Mouse (Mus musculus): ENCODE results near the gene Ptger3.

Gene Ptger3

DNA sequence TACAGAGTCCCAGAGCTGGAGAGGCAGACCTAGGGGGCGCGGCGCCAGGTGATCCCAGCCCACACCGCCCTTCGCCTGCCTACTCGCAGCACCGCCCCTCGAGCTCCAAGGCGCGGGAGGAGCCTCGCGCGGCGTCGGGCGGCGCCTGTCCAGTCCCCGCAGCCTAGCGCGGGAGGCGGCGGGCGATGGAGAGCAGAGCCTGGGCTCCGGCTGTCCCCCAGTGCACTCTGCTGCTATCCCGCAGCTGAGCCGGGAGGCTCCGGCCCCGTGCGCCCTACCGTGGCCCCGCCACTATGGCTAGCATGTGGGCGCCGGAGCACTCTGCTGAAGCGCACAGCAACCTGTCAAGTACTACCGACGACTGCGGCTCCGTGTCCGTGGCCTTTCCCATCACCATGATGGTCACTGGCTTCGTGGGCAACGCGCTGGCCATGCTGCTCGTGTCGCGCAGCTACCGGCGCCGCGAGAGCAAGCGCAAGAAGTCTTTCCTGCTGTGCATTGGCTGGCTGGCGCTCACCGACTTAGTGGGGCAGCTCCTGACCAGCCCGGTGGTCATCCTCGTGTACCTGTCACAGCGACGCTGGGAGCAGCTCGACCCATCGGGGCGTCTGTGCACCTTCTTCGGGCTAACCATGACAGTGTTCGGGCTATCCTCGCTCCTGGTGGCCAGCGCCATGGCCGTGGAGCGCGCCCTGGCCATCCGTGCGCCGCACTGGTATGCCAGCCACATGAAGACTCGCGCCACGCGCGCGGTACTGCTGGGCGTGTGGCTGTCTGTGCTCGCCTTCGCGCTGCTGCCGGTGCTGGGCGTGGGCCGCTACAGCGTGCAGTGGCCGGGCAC is at the start of gene Ptger3:
Ptger3 (plus strand) TSS at position 168 of the 841 bp plus-strand sequence.
- no peak for DNase-seq (ENCODE audit: low spot score)

DNA sequence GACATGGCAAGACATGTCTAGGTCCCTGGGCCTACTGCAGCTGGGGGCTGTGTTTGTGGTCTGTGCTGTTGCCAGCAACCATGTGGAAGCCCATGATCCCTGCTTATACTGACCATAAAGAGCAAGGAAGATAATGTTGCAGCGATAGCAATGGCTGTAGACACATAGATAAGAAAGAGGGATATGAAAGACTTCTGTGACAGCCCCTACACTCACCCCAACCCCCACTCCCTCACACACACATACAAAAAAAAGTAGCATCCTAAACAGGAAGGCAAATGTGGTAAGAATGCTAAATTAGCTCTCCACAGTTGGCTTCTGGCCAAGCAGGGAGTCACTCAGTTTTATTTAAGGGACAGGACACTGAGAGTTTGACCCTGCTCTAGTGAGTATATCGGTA is 48.7 kb upstream of the Ptger3 start:
- DNase-seq (ENCODE audit: low spot score), result no peak

DNA sequence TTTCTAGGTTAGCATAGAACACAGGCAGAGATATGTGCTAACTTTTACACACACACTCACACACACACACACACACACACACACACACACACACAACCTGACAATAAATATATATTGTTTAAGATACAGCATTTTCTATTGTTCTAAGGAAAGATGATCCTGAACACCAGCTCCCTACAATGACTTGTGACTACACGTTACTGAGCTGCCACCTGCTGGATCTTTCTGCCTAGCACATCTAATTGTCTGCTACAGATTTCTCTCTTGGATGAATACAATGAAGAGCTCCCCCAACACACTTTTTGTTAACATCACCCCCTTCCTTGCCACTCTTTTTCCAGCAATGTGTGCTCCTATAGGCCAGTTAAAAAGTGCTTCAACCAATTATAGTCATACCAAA is 46.3 kb upstream of the Ptger3 start:
- no peak for DNase-seq (ENCODE audit: low spot score)

DNA sequence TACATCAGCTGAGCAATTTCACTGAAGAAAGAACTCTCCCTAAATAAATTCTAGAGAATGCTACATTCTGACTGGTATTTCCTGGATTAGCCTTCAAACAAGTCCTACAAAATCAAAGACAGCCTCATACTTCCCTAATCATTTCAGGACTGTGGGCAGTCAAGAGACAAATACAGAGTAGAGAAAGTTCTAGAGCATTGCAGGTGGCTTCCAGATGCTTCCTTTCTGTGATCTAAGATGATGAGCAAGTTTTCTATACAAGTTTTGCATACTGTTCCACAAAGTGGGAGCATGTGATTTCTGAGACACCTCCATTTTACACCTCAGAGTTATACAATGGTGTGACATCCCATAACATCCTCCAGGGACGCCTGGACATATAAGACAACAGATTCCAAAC is 42.9 kb upstream of the Ptger3 start:
- DNase-seq (ENCODE audit: low spot score), result no peak

DNA sequence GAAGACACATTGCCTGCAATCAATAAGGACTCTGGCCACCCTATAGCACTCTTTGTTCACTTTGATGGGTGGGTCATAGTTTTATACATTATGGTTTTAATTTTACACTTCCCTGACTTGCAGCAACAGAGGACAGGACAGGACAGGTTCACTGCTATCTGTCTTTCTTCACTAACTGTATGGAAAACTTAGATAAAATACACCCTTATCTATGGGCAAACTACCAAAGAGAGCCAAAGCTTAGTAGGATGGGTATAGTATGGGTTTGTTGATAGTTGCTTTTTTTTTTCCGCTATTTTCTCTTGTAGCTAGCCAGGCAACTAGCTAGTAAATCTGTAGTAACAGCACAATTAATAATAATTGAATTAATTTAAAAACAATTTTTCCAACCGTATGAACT is 35.1 kb upstream of the Ptger3 start:
- DNase-seq (ENCODE audit: low spot score), result no peak

DNA sequence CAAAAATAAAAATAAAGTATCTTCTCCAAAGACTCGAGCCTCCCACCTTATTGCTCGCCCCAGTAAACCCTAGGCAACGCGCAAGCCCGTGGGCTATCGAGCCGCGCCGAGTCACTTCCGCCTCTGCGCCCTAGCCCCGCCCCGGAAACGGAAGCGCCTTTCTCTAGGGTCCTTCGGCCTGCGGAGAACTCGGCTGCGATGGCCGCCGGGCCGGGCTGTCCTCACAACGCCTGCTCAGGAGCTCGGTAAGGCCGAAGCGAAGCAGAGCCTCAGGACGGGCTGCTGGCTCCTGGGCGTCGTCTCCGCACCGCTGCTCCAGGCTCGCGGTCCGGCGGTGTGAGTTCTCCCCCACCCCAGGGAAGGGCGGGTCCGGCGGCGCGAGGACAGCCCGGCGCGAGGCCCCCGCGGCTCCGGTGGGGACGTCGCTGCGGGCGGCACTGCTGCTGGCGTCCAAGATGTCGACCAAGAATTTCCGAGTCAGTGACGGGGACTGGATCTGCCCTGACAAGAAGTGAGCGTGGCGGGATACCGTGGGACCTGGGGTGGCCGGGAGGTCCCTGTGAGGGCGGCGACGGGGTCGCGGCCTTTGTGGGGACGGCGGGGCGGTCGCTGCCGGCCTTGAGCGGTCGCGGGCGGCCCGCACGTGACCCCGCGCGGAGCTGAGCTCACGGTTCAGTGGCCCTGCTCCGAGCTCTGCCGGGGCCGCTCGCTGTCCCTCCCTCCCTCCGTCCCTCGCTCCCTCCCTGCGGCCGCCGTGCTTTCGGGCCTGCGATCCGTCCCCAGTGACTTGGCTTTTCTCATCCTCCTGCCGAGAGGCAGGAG is 32.5 kb upstream of the Ptger3 start, which contains the start of gene Zranb2:
Zranb2 (plus strand) TSS at position 197 of the 822 bp plus-strand sequence.
- DNase-seq (ENCODE audit: low spot score), result peak; percentile 90

GRCm38 (mm10) chr3:157534786-157535415 is 31.8 kb upstream of the Ptger3 start:
- DNase-seq (ENCODE audit: low spot score), result no peak

DNA sequence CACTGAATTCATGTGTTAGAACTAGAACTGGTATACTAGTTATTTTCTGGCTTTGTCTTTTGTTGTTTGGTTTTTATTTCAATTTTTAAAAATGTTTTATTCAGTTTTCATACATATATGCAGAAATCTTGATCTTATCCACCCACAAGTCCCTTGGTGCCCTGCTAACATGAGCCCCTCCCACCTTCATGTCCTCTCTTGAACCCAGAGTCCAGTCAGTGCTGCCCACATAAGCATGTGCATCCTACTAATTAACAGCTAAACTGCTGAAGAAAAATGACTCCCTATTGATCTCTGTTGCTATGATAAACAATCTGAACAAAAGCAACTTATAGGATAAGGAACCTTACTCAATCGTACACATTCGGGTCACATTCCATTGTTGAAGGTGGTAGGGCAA is 17.4 kb upstream of the Ptger3 start:
- DNase-seq (ENCODE audit: low spot score), result no peak

DNA sequence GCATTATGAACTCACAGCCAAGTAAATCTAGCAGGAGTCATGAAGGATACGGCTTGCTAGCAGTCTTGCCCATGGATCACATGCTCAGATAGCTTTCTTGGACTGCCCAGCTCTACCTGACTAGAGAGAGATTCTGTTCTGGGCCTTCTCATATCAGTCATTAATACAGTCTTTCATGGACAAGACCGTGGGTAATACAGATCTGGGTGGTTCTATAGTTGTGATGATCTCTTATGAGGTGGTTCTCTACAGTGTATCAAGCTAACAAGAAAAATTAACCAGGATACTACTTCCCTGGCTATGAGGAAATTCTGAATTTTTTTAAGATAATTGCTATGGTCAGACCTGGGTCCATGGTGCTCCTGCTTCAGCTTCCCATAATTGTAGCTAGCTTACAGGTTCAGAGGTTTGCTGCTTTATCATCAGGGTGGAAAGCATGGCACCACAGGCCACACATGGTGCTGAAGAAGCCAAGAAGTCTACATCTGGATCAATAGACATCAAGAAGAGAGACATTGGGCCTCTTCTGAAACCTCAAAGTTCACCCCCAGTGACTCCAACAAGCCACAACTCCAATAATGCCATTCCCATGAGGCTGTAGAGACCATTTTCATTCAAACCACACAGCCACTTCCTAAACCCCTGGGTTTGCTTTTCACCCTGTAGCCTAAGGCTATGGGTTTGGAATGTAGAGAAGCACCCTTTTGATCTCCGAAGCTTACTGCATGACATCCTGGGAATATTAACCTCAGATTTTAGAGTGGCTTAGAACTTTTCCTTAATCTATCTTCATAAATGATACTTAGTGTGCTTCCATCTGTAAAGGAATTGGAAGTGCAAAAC is 16.7 kb upstream of the Ptger3 start:
- no peak for DNase-seq (ENCODE audit: low spot score)

DNA sequence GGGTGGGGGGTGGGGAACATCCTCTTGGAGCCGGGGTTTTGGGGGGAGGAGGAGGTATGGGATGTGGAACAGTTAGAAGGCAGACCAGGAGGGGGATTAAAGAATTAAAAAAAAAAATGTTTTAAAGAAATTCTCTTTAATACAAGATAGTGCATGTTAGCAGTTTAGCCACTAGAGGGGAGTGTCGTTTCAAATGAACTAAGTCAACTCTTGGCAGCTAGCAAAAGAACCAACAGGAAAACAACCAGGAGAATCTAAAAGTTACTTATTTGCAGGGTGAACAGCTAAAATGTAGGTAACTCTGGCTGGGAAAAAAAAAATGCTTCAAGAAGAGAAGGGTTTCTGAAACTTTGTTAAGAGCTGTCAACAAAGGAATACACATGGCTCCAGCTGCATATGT is 1.5 kb upstream of the Ptger3 start:
- DNase-seq (ENCODE audit: low spot score), result no peak

DNA sequence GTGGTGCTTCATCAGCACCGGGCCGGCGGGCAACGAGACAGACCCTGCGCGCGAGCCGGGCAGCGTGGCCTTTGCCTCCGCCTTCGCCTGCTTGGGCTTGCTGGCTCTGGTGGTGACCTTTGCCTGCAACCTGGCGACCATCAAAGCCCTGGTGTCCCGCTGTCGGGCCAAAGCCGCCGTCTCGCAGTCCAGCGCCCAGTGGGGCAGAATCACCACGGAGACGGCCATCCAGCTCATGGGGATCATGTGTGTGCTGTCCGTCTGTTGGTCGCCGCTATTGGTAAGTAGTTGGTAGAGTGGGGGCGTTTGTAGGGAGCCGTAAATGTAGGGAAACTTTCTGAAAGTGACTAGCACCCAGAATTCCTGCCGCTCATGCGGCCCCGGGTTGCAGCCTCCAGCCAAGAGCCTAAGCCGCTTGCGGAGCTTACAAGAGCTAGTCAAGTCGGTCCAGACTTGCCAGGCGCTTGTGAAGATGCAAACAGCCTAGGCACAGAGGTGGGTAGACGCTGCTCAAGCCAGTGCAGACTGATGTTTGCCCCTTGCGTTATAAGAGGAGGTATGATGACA is 957 bp downstream of the Ptger3 start:
- DNase-seq (ENCODE audit: low spot score), result no peak

GRCm38 (mm10) chr3:157572011-157572410 is 5.3 kb downstream of the Ptger3 start:
- DNase-seq (ENCODE audit: low spot score), result no peak

- DNase-seq (ENCODE audit: low spot score), result no peak
Observed at GRCm38 (mm10) chr3:157575441-157576342, 9.0 kb downstream of the Ptger3 start.

DNA sequence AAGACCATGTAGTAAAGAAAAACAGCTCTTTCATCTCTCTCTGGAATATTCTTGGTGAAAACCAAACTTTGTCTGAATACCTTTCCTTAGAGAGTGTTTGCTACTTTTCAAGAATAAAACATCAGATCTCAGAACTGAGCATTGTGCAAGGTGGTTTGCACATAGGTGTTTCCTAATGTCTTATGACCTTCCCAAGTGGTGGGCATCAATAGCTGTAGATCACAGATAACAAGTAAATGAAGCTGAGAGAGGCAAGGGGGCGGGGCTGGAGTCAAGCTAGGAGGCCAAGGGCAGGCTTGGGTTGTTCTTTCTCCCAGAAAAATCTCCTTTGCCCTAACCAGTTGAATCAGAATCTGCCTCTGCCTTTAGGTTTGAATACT is 9.6 kb downstream of the Ptger3 start:
- no peak for DNase-seq (ENCODE audit: low spot score)

- no peak for DNase-seq (ENCODE audit: low spot score)
Observed at GRCm38 (mm10) chr3:157576862-157577261, 10.2 kb downstream of the Ptger3 start.

GRCm38 (mm10) chr3:157578469-157579170 is 11.9 kb downstream of the Ptger3 start:
- DNase-seq (ENCODE audit: low spot score), result no peak

DNA sequence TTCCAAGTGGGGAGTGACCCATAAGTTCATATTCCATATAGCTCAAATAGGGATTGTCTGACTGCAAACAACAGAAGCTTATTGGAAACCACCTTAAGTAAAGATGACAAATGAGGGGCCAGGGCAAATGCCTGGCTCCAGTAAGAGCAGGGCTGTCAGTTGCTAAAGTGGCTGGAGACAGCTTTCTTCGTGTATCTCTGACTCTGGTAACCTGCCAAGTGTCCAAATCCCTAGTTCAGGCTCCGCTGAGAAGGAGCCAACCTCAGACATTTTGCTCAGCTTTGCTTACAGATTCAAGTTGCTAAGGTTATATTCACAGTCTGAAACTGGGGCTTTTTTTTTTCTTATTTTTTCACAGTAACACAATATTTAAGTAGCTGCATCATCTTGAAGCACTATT is 12.7 kb downstream of the Ptger3 start:
- DNase-seq (ENCODE audit: low spot score), result no peak

DNA sequence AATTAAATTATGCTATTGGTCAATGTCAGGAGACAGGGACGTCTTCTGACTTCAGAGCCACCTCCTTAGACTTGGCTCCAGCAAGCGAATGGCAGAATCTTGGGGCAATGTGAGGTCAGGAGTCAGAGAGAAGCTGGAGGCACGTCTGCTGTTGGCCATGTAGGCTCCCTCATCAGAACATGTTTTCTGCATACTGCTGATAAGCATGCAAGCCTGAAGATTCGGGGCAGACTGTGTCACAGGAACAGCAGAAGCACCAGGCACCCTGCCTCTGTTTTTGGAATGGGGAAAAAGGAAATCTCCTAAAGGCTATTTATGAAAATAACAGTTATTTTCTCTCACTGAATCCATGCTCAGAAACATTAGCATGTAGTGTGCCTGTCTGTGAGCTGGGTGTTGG is 13.6 kb downstream of the Ptger3 start:
- no peak for DNase-seq (ENCODE audit: low spot score)

- no peak for DNase-seq (ENCODE audit: low spot score)
Observed at GRCm38 (mm10) chr3:157581755-157582154, 15.1 kb downstream of the Ptger3 start.

All from spleen, adult 12 weeks (tissue).